Mouse (Mus musculus): ENCODE results near the gene Ndufaf8.

The Ndufaf8 gene

DNA sequence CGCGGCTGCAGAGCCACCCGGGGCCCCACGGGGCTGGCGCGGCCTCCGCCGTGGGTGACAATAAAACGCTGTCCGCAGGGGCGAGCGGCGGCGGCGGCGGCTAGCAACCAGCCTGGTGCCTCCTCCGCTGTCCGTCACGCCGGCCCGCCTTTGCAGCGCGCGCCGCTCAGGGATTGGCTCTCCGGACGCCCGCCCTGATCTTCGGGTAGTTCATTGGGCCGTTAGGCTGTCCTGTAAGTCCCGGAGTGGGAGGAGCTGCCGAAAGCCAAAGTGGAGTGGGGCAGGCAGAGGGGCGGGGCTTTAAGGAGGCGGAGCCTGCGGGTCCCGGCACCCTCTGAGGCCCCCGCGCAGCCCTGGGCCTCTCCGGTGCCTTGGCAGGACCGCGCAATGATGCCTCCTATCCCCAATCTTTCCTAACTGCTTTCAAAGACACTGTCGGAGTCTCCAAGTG, 12.0 kb upstream of the Ndufaf8 start, which contains the start of gene Cep131:
Cep131 (minus strand) TSS at position 126 of the 451 bp plus-strand sequence.
- DNase-seq, result peak; percentile 97 to 98

DNA sequence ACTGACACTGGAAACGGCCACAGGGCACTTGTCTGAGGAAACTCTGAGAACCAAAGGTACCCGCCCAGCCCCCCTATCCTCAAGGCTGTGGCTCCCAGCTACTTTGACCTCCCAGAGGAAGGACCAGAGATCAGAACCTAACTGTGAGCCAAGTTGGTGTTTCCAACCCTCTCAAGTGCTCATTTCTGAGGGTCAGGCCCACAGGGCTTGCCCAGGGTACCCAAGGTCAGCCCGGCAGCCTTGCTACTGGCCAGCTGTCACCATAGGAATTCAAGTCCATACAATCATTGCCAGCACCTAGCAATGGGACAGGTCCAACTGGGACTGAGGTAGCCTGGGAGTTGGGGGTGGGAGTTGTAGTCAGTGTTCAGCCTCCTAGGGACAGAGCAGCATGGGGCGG, 8.1 kb upstream of the Ndufaf8 start:
- no peak for DNase-seq

DNA sequence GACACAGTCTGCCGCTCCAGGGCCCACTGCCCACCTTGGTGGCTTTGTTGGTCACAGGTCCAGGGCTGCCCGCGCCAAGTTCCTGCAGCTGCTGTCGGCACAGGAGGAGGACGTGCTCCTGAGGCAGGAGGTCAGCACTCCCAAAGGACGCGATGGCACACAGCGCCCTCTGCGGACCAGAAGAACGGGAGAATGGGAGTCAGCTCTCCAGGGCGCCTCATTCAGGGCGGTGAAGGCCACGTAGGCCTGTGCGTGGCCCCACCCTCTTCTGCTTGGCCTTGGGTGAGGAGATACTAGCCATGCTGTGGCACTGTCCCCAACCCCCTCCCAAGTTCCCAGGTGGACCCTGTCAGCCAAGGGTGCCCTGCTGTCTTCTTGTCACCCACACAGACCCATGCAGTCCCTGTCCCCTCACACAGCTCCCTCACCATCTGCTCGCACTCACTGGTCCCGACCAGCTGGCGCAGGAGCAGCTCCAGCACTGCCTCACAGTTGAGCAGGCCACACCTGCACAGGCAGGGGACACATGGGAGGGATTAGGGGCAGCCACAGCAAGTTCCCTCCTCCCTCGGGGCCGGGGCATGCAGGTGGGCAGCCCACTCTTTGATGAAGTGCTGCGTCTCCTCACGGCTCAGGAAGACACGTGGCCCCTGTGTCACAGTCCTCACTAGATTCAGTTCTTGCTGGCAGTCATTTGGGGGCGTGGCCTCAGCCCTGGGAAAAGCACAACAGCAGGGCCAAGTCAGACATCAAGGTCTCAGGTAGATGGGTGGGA, 5.7 kb upstream of the Ndufaf8 start:
- DNase-seq, result peak in 1 of 2 experiments; percentile 48

DNA sequence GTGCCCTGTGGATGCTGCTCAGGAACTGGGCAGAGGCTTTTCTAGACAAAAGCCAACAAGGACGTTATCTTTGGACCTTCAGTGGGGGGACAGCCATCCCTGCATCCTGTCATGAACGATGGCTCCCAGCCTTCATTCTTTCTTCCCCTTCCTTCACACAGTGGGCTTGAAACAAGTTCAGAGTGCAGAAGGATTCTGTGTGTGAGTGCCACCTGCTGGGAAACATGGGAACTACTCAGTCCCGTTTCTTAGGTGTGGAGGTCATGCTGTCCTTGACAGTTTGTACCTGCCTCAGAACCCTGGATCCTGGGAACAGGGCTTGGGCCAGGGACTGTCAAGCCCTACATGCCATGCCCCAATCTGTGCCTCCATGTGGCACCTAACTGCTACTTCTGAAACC, 2.3 kb downstream of the Ndufaf8 start:
- peak; percentile 79 to 85 for DNase-seq

DNA sequence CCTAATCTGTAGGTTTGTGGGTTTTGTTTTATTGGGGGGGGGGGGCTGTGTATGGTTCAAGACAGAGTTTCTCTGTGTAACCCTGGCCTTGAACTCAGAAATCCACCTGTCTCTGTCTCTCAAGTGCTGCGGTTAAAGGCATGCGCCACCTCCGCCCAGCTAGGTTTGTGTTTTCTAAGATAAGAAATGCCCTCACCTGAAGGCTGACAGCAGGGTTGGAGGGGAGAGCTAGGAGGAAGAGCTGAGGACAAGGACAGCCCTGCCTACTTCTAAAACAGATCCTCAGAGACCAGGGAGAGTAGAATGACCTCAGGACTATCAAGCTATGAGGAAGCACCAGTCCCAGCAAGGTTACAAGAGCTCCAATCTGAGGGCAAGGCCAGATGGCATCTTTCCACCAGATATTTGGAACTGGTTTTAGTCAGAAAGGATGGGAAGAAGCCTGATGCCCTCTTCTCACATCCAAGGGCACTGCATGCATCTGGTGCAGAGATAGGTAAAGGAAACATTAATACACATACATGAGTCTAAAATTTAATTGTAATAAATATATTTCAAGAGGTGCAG, 4.8 kb downstream of the Ndufaf8 start:
- DNase-seq, result no peak

DNA sequence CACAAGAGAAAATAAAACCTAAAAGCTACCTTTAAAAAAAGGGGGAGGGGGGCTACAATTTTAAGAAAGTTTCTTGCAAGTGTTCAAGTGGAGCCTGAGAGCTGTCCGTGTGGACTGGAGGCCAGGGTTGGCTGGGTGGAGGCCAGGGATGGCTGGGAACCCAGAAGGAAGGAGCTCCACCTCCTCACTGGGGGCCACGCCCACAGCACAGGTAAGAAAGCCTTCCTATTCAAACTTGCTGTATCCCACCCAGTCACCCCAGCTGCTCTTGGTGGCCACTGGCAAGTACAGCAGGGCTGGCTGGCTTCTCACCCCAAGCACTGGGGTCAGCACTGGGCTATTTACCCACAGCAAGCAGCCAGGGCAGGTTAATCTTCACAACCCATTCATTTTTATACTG, 8.3 kb downstream of the Ndufaf8 start:
- no peak for DNase-seq

DNA sequence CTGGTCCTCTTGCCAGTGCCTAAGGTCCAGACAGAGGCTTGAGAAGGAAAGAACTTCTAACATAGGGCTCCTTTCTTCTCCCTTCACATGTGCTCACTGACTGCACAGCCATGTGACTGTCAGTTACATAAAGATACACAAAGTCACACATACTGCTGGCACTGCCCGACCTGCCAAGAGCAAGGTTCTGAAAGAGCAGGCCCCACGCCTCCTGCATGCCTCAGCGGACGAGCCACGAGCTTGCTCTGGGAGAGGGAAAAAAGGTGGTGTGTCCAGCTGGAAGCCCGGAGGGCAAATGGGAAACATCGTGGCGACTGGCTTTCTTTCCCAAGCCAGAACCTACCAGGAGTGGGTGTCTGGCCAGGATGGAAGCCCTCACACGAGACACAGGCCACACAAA, 9.1 kb downstream of the Ndufaf8 start:
- no peak for DNase-seq

DNA sequence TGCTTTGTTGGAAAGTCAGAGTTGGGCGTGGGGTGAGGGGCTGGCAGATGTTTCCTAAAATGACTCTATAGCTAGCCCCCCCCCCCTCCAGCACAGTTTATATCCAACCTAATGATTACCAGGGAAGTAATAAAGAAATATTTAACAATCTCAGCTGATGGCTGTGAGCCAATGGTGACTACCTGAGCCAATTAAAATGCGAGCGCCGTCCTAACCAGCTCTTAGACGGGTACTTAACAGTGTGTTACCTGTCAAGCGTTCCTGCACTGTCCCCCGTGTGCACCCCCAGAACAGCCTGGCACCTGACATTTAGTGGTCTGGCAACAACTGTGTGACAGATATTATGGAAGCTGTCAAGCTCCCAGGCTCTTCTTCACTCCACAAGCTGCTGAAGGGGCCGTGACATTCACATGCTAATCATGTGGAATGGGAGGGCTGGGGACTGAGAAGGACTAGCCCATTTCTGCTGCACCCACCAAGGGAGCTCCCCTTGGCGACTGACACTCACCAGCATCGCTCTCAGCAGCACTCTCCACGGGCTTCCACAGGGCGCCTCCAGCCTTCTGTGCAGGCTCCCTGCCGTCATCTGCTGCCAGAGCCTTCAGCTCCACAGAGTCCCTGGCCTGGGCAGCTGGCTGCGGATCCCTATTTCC, 11.0 kb downstream of the Ndufaf8 start:
- no peak for DNase-seq

DNA sequence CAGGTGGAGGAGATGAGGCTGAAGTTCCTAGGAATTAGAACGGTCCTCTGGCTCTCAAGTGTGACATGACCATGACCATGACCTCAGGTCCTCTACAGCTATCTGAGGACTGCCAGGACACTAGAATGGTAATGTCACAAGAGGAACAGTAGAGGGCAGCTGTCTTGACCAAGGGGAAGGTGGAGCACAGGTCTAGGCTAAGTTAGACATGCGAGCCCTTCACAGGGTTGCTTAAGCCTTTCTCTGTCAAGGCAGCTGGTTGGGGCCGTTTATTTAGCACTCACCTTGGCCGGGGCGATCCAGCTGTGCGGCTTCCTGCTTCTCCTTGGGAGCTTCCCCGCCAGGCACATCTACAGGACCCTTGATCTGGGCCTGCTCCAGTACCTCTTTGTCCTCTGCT, 11.8 kb downstream of the Ndufaf8 start:
- DNase-seq, result no peak

DNA sequence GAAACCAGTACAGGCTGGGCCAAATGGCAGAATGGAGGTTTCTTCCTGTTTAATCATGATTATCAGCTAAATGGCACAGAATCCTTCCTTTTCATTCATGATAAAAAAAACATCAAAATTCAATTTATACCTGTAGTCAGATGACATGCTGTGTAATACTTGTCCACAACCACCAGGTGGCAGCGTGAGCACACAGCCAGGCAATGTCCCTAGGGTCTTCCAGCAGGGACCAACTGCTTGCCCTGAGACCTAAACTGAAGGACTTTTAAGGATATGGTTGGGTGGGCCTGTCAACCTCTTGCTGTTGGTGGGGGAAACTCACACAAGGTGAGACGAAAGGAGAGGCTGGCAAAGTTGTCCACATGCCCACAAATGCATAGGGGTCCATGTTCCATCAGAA, 12.3 kb downstream of the Ndufaf8 start:
- peak; percentile 82 to 83 for DNase-seq

DNA sequence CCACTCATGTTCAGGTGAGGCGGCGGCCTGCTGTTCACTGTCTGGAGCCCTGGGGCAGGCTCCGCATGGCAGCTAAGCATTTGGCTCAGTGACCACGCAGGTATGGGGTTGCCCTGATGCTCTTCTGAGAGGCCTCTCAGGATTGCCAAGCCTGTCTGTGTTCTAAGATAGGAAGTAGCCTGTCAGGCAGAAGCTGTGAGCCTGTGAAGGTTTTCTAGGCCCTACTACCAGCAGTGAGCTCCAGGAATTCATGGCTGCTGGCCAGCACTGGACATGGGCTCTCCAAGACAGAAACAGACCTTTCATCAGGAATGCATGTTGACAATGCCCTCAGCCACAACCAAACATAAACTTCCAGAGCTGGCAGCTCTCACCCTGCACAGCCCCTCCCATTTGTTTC, 13.4 kb downstream of the Ndufaf8 start:
- DNase-seq, result peak; percentile 42 to 57

DNA sequence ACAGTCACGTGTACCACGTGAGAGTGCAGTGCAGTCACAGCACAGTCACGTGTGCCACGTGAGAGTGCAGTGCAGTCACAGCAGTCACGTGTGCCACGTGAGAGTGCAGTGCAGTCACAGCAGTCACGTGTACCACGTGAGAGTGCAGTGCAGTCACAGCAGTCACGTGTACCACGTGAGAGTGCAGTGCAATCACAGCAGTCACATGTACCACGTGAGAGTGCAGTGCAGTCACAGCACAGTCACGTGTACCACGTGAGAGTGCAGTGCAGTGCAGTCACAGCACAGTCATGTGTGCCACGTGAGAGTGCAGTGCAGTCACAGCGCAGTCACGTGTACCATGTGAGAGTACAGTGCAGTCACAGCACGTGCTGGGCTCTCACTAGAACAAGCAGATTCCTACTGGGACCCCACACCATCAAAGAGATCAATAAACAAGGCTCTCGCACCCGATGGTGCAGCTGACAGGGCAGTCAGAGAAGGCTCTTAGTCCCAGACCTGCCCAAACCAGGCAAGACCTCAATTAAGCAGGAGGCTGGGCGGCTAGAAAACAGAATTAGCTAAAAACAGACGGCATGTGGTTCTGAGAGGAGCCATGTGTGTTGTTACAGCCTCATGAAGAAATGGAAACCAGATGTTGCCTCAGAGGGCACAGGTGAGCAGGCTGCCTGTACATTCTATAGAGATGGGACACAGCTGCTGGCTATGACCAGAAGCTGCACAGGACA, 15.9 kb downstream of the Ndufaf8 start:
- DNase-seq, result no peak

DNA sequence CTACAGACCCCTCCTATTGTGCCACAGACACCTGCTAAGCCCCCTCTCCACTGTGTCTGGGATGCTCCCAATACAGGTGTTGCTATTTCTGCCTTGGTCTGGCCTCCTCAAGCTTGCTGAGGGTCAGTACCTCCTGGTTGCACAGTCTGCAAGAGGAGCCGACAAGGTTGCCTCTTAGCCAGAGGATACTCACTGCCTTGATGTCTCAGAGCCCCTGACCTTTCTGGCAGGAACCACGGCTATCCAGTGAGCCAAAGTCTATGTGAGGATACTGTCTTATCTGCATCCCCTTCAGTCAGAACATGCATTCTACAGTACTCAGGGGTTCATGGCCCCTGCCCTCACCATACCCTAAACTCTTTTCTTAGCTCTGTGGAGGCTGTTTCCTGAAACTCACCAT, 18.9 kb downstream of the Ndufaf8 start:
- no peak for DNase-seq

DNA sequence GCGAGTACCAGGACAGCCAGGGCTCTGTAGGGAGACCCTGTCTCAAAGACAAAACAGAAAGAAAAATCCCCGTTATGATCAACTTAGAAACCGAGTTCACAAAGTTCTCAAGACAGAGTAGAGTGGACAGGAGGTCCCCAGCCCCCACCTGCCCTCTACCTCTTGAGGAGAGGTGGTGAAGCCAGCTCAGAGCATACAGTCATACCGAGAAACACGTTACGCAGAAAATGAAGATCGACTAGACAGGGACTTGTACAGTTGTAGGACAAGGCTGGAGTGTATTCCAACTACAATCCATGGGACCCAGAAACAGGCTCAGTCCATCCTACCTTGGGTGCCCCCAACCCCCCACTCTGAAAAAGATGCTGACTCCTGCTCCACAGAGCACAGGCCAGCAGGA, 20.4 kb downstream of the Ndufaf8 start:
- no peak for DNase-seq

DNA sequence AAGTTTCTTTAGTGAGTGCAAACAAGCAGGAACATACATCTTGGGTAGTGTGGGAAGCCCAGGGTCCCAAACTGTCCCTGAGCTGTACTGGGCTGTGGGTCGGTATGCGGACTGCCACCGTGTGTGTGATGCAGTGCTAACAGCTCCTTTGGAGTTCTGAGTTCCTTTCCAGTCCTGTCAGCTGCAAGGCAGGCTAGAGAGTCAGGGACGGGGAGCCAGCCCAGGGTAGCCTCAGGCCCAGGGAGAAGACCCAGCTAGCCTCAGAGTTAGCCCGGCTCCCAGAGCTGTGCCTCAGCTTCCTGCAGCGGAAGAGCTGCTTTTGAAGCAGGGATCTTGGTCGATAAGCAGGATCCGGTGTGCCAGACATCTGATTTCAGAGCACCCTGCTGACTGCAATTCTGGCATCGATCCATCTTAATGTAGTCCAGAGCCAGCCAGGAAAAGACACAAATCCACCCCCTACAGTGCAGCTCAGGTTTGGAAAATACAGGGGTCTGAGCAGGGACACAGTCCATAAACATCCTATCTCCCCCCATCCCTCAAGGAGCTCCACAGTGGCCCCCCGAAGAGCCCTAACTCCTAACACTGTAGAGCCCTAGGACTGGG, 21.3 kb downstream of the Ndufaf8 start:
- DNase-seq, result peak; percentile 52 to 58

DNA sequence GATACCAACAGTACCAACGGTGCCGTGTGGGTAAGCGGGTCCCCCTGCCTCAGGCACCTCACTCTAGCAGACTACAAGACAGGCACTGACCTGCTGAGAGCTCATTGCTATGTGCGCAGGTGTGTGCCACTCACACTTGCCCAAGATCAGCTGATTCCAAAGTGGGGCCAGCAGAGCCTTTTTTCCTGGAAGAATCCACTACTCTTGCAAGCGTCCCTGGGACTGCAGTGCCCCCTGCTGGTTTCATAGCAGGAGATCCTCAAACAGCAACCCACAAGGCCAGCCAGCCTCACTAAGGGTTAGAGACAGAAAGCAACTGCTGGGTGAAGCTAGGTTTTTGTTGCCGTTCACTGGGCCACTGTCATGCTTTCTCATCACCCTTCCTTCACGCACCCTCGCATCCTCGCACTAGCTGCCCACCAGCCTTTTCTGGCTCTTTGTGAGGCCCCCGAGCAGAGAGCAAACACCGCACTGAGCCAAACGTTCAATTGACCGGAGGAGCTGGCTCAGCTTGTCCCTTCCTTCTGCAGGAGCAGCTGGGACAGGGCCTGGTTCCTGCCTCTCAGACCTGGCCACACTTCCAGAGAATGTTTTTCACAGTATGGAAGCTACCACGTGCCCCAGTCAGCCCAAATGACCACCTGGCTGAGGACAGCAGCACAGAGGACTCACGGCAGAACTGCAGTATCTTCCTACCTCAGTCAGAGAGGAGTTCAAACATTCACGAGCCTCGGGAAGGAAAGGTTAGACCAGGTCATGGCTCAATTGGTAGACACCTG, 22.1 kb downstream of the Ndufaf8 start:
- DNase-seq, result peak; percentile 84 to 89

DNA sequence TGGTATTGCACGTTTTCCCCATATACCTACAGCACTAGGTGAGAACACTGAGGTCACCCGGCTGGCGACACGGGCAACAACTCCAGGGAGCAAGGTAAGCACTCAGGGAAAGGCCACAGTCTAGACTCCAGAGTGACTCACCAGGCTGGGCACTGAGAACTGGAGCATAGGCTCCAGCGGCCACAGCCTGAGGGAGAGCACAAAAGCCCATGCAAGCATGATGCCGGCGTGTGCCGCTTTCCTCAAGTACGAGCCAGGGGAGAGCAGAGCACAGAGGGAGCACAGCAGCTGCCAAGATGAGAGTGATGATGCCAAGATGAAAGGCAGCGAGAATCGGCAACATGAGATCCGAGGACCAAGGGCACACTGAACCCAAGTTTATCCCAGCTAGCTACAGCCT, 23.4 kb downstream of the Ndufaf8 start:
- DNase-seq, result peak; percentile 56 to 64

DNA sequence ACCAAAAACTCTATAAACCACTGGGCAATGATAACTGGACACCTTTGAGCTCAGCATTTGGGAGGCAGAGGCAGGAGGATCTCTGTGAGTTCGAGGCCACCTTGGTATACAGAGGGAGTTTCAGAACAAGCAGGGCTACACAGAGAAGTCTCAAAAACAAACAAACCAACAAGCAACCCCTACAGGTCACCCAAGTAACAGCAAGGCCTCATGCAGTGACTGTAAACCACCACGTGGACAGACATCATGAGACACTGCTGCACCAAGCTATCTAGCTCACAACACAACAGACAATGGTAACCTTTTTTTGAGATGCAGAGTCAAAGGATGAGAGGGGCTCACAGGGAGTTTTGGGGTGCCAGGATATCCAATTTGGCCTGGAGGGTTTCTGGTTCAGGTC, 28.1 kb downstream of the Ndufaf8 start:
- no peak for DNase-seq

DNA sequence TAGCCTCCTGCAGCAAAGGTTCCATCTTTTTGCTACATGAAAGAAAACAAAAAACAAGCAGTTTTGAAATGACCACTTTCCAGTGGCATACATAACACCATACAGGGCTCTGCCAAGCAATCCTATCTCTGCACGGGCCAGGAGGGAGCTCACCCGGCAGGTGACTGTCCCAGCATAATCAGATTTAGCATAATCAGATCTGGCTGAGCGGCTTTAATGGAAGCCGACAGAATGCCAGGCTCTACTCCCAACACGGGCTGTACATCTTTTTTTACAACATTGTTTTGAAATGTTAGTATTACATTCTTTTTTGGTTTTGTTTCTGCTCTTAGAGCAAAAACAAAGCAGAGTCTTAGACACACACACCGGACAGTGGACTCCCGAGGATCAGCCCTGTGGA, 30.6 kb downstream of the Ndufaf8 start:
- DNase-seq, result no peak

DNA sequence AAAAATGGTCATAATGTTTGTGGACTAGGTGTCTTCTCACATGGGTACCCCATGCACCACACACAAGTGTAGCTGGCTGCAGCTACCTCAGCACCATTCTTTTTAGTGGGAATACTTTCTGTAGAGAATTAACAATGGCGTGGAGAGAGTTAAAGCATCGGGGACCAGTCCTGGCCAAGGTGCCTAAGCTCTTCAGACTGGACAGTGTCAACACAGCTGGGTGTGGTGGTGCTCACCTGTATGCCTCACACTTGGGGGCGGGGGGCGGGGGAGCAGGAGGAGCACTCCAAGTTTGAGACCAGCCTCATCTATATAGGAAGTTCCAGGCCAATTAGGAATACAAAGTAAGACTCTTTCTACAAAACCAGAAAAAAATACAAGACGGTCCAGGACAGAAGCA, 35.4 kb downstream of the Ndufaf8 start:
- DNase-seq, result no peak

DNA sequence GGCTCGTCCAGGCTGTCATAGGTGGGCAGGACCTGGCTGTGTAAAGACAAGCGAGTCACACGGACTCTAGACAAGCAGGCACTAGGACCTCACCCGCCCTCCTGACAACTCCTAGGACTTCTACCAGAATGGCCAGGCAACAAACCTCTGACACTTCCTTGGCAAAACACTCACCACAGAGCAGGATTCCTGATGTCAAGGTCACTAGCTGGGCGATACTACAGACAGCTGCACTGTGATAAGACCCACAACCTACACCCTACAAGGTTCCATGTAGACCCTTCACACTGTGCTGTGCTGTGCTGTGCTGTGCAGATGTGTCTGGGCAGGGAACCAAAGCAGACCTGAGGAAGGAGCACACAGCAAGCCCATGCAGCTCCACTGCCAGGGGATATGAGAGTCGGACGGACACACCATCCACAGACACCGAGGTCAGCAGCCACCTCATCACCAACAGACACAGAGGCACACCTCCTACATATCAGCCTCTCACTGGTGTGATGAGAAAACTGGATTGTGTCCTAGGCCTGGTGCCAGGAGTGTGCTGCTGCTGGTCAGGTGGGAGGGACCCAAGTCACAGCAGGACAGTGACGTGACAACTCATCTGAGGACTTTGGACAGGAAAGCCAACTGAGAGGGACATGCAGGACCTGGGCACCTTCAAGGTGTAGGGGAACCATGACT, 36.3 kb downstream of the Ndufaf8 start:
- DNase-seq, result no peak

DNA sequence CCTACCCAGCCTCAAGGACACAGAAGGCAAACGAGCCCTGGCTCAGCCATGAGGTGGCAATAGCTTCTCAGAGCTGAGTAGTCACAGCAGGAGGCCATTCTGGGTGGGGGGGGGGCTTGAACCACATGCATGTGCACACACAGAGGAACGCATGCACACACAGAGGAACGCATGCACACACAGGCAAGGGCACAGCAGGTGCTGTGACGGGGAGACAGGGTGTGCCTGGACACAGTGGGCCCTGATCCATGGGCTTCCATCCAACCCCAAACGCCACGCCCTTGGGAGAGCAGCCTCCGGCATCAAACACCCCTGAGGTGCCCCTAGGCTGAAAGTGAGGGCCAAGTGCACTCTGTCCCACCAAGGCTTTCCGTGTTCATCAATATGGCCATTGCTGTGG, 37.5 kb downstream of the Ndufaf8 start:
- DNase-seq, result no peak

All from cerebellum, postnatal 14 days (tissue).